Mouse (Mus musculus): ENCODE measurements around the gene Srebf2.

- TF ChIP-seq POLR2A (IDR thresholded peaks at IDR 0.05; ENCODE audit: control insufficient read depth, extremely low read depth, insufficient read depth, low read length, poor library complexity) (no peak), CTCF (IDR thresholded peaks at IDR 0.05; ENCODE audit: borderline replicate concordance, control insufficient read depth, extremely low read depth, insufficient read depth, low read length, poor library complexity) (no peak)
Measured at GRCm38 (mm10) chr15:82148510-82148911, 1.5 kb downstream of the Srebf2 start.
